Mouse (Mus musculus) midbrain, postnatal 0 days (tissue): Measurements from ENCODE around the gene Tmem131. TPM values are rescaled to one million over a fixed set of nuclear protein-coding genes. Genes with fewer than 3 reads are reported as not detected.

ENCODE experiments used
- ATAC-seq: fragments of 200-750 bp; cut with Nextera tagmentation; 2 replicates; pipeline ENCODE4 v1.8.0; 2017; ENCODE audit warnings: moderate number of reproducible peaks, mild to moderate bottlenecking, moderate TSS enrichment, moderate library complexity; ENCODE audit not compliant: low FRiP score
- DNase-seq: peaks from one replicate; pipeline ENCODE4 v3.0.0-alpha.2; 2015; ENCODE audit warnings: low spot score
- H3K27ac ChIP-seq: fragments of 300-500 bp; sonication (generic); 2 replicates; pipeline ENCODE4 v1.5.1; 2014; ENCODE audit warnings: low read depth, mild to moderate bottlenecking, low read length, mixed read lengths
- H3K27me3 ChIP-seq: fragments of 300-500 bp; sonication (generic); 2 replicates; pipeline ENCODE4 v1.6.1; 2014; ENCODE audit warnings: low read length, control low read depth, mixed read lengths; ENCODE audit not compliant: insufficient read depth
- H3K36me3 ChIP-seq: fragments of 300-500 bp; sonication (generic); 2 replicates; pipeline ENCODE4 v1.6.1; 2014; ENCODE audit warnings: low read length, control low read depth, mixed read lengths; ENCODE audit not compliant: insufficient read depth
- H3K4me1 ChIP-seq: fragments of 300-500 bp; sonication (generic); 2 replicates; pipeline ENCODE4 v1.6.1; 2014; ENCODE audit warnings: mild to moderate bottlenecking, control low read depth, antibody characterized with exemption, low read length, mixed read lengths; ENCODE audit not compliant: insufficient read depth
- H3K4me2 ChIP-seq: fragments of 300-500 bp; sonication (generic); 2 replicates; pipeline ENCODE4 v1.6.1; 2014; ENCODE audit warnings: low read depth, mild to moderate bottlenecking, low read length, mixed read lengths; ENCODE audit not compliant: poor library complexity, severe bottlenecking
- H3K4me3 ChIP-seq: fragments of 300-500 bp; sonication (generic); 2 replicates; pipeline ENCODE4 v1.5.1; 2014; ENCODE audit warnings: low read depth, mild to moderate bottlenecking, low read length, moderate library complexity
- H3K9ac ChIP-seq: fragments of 300-500 bp; sonication (generic); replicated peaks from 2 replicates; pipeline ENCODE4 v1.6.1; 2014; ENCODE audit warnings: mild to moderate bottlenecking, low read length, moderate library complexity, mixed read lengths; ENCODE audit not compliant: poor library complexity, severe bottlenecking
- H3K9me3 ChIP-seq: fragments of 300-500 bp; sonication (generic); 2 replicates; pipeline ENCODE4 v1.6.1; 2016; ENCODE audit warnings: low read length, control low read depth
- CTCF ChIP-seq: IDR thresholded peaks from 2 replicates; pipeline ENCODE4 v1.5.1; 2016; ENCODE audit warnings: antibody characterized with exemption, mild to moderate bottlenecking
- WGBS: fragments of 180-500 bp; shearing (Covaris S2); extraction: QIAGEN DNeasy Blood & Tissue Kit; methylation state at CpG from one replicate; pipeline ENCODE4 v1.1.7; 2014; 5-methylcytosine and 5-hydroxymethylcytosine counted together
- polyA plus RNA-seq: library from polyadenylated mRNA; unstranded; fragments of >200 nt; fragmentation: Nextera tagmentation; extraction: Ambion mirVana; gene quantifications from 2 replicates; pipeline ENCODE4 v1.2.1, GENCODE M21; 2015
- total RNA-seq: library from RNA; depleted of rRNA; stranded (reverse); fragments of >200 nt; gene quantifications from 2 replicates; pipeline ENCODE4 v1.2.3, GENCODE M21; 2014

The Tmem131 gene
- total and polyA plus RNA-seq, 2 experiments from 2014 or later, result 11.1 to 25.8 TPM

GRCm38 (mm10) chr1:36985896-36986295 lies 42.4 kb upstream of the Tmem131 start:
- no peak overlapping the region for H3K4me3 ChIP-seq
- H3K4me2 ChIP-seq, result no peak overlapping the region
- ATAC-seq (no peak), DNase-seq (no peak)
- no peaks in the 10 kb centered on the region for H3K27me3 ChIP-seq
- no peak overlapping the region for H3K9ac ChIP-seq
- no peaks in the 10 kb centered on the region for H3K9me3 ChIP-seq
- H3K36me3 ChIP-seq, result no peaks in the 10 kb centered on the region
- TF ChIP-seq CTCF, result no peak
- no peak overlapping the region for H3K27ac ChIP-seq
- no peaks in the 10 kb centered on the region for H3K4me1 ChIP-seq
- 17% methylated on average over 6 of the region's 6 CpGs for WGBS

- TF ChIP-seq CTCF, result no peak
- ATAC-seq, result no peak
- no peak overlapping the region for H3K9ac ChIP-seq
Observed at GRCm38 (mm10) chr1:36984406-36984805, 40.9 kb upstream of the Tmem131 start.

GRCm38 (mm10) chr1:36983754-36984153 lies 40.3 kb upstream of the Tmem131 start:
- Histone ChIP-seq H3K4me3 (no peak overlapping the region), H3K27ac (no peak overlapping the region), H3K4me1 (no peaks in the 10 kb centered on the region), H3K36me3 (no peaks in the 10 kb centered on the region), H3K9ac (no peak overlapping the region), H3K27me3 (no peaks in the 10 kb centered on the region), H3K9me3 (no peaks in the 10 kb centered on the region), H3K4me2 (no peak overlapping the region)
- 36% methylated on average over 4 of the region's 4 CpGs for WGBS
- ATAC-seq (no peak), DNase-seq (no peak)
- TF ChIP-seq CTCF, result no peak

More at GRCm38 (mm10) chr1:36984406-36984805, 40.9 kb upstream of the Tmem131 start:
- DNase-seq, result no peak
- WGBS, result 29% methylated on average over 6 of the region's 6 CpGs
- Histone ChIP-seq H3K4me2 (no peak overlapping the region), H3K27me3 (no peaks in the 10 kb centered on the region), H3K27ac (no peak overlapping the region), H3K36me3 (no peaks in the 10 kb centered on the region), H3K4me3 (no peak overlapping the region), H3K4me1 (no peaks in the 10 kb centered on the region), H3K9me3 (no peaks in the 10 kb centered on the region)

GRCm38 (mm10) chr1:36982191-36982961 lies 38.9 kb upstream of the Tmem131 start:
- TF ChIP-seq CTCF, result no peak
- ATAC-seq (no peak), DNase-seq (no peak)
- H3K27ac ChIP-seq, result no peak overlapping the region
- H3K27me3 ChIP-seq, result no peaks in the 10 kb centered on the region
- no peaks in the 10 kb centered on the region for H3K9me3 ChIP-seq
- H3K36me3 ChIP-seq, result no peaks in the 10 kb centered on the region
- no peaks in the 10 kb centered on the region for H3K4me1 ChIP-seq
- no peak overlapping the region for H3K9ac ChIP-seq
- 89% methylated on average over 9 of the region's 9 CpGs for WGBS
- no peak overlapping the region for H3K4me3 ChIP-seq
- H3K4me2 ChIP-seq, result no peak overlapping the region

- H3K9ac ChIP-seq, result no peak overlapping the region
- TF ChIP-seq CTCF, result no peak
- no peaks in the 10 kb centered on the region for H3K4me1 ChIP-seq
- 87% methylated on average over 4 of the region's 4 CpGs for WGBS
- H3K4me3 ChIP-seq, result no peak overlapping the region
- ATAC-seq (no peak), DNase-seq (no peak)
- no peaks in the 10 kb centered on the region for H3K36me3 ChIP-seq
- no peak overlapping the region for H3K27ac ChIP-seq
- no peaks in the 10 kb centered on the region for H3K27me3 ChIP-seq
- H3K9me3 ChIP-seq, result no peaks in the 10 kb centered on the region
- H3K4me2 ChIP-seq, result no peak overlapping the region
Observed at GRCm38 (mm10) chr1:36976770-36977169, 33.3 kb upstream of the Tmem131 start.

GRCm38 (mm10) chr1:36970918-36971617 lies 27.6 kb upstream of the Tmem131 start:
- H3K9me3 ChIP-seq, result no peaks in the 10 kb centered on the region
- H3K9ac ChIP-seq, result no peak overlapping the region
- H3K27ac ChIP-seq, result no peak overlapping the region
- no peaks in the 10 kb centered on the region for H3K36me3 ChIP-seq
- WGBS, result 88% methylated on average over 3 of the region's 3 CpGs
- no peaks in the 10 kb centered on the region for H3K4me1 ChIP-seq
- DNase-seq, result no peak
- no peak overlapping the region for H3K4me3 ChIP-seq
- H3K27me3 ChIP-seq, result no peaks in the 10 kb centered on the region
- H3K4me2 ChIP-seq, result no peak overlapping the region
- ATAC-seq, result no peak
- no peak for TF ChIP-seq CTCF
